Mouse (Mus musculus) neural tube, embryonic 10.5 days (tissue): ENCODE data around the gene Hectd4.

Experiments used
- DNase-seq: peaks from one replicate; pipeline ENCODE4 v3.0.0-alpha.2; 2017; ENCODE audit warnings: low spot score; ENCODE audit errors: extremely low spot score

The Hectd4 gene

GRCm38 (mm10) chr5:121283051-121283450, 63.0 kb downstream of the Hectd4 start:
- DNase-seq: no peak

- DNase-seq: no peak
Measured at GRCm38 (mm10) chr5:121284816-121285215, 64.8 kb downstream of the Hectd4 start.

GRCm38 (mm10) chr5:121287213-121287612, 67.2 kb downstream of the Hectd4 start:
- no peak for DNase-seq

- DNase-seq: no peak
Measured at GRCm38 (mm10) chr5:121290289-121290688, 70.3 kb downstream of the Hectd4 start.

- DNase-seq: no peak
Measured at GRCm38 (mm10) chr5:121292309-121293165, 72.5 kb downstream of the Hectd4 start.

- DNase-seq: no peak
Measured at GRCm38 (mm10) chr5:121305009-121305408, 85.0 kb downstream of the Hectd4 start.

- DNase-seq: no peak
Measured at GRCm38 (mm10) chr5:121307620-121308019, 87.6 kb downstream of the Hectd4 start.

GRCm38 (mm10) chr5:121311576-121311975, 91.6 kb downstream of the Hectd4 start:
- DNase-seq: no peak

GRCm38 (mm10) chr5:121313764-121314474, 93.9 kb downstream of the Hectd4 start:
- no peak for DNase-seq

- DNase-seq: no peak
Measured at GRCm38 (mm10) chr5:121326079-121326805, 106.2 kb downstream of the Hectd4 start.

GRCm38 (mm10) chr5:121329333-121330058, 109.5 kb downstream of the Hectd4 start:
- DNase-seq: no peak

GRCm38 (mm10) chr5:121330154-121330816, 110.3 kb downstream of the Hectd4 start:
- peak; percentile 27 for DNase-seq

GRCm38 (mm10) chr5:121331731-121332130, 111.7 kb downstream of the Hectd4 start:
- DNase-seq: no peak

GRCm38 (mm10) chr5:121333976-121334375, 114.0 kb downstream of the Hectd4 start:
- DNase-seq: no peak

- DNase-seq: no peak
Measured at GRCm38 (mm10) chr5:121334454-121334853, 114.4 kb downstream of the Hectd4 start.

GRCm38 (mm10) chr5:121335426-121335825, 115.4 kb downstream of the Hectd4 start:
- no peak for DNase-seq

- no peak for DNase-seq
Measured at GRCm38 (mm10) chr5:121336009-121336408, 116.0 kb downstream of the Hectd4 start.

- no peak for DNase-seq
Measured at GRCm38 (mm10) chr5:121336776-121337175, 116.8 kb downstream of the Hectd4 start.

- DNase-seq: no peak
Measured at GRCm38 (mm10) chr5:121339507-121340230, 119.7 kb downstream of the Hectd4 start.

GRCm38 (mm10) chr5:121340965-121341473, 121.0 kb downstream of the Hectd4 start:
- peak; percentile 38 for DNase-seq
